Mouse (Mus musculus) urinary bladder, postnatal 4 days (tissue): ENCODE data around the gene Eif4g3.
A peak's percentile ranks its signal among the peaks of the same experiment; 100 is the strongest.

Experiments used
- DNase-seq, 2 experiments: peaks; one replicate each; pipeline ENCODE4 v3.0.0; 2021 to 2022; ENCODE audit warnings: low spot score in 2 of 2

Eif4g3 gene

DNA sequence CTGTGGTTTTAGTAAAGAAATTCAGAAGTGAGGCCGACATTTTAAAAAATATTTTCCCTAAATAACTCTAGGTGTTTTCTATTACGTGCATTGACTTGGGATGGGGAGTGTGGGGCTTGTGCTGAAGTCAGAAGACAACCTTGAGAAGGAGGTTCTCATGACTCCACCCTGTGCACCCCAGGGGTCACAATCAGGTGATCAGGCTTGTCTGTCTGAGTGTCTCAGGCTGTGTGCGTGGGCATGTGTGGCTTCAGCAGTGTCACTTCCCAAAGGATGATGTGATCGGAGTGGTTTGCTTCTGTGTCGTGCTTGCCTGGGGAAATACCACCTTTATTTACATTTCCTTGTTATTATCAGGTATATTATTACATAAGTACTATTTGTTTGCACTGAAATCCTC is 226.5 kb downstream of the Eif4g3 start:
- DNase-seq, result no peak

- DNase-seq, result no peak
Observed at GRCm38 (mm10) chr4:138220761-138221160, 227.9 kb downstream of the Eif4g3 start.

- DNase-seq, result no peak
Observed at GRCm38 (mm10) chr4:138221406-138221805, 228.6 kb downstream of the Eif4g3 start.

GRCm38 (mm10) chr4:138222396-138222795 is 229.6 kb downstream of the Eif4g3 start:
- no peak for DNase-seq

DNA sequence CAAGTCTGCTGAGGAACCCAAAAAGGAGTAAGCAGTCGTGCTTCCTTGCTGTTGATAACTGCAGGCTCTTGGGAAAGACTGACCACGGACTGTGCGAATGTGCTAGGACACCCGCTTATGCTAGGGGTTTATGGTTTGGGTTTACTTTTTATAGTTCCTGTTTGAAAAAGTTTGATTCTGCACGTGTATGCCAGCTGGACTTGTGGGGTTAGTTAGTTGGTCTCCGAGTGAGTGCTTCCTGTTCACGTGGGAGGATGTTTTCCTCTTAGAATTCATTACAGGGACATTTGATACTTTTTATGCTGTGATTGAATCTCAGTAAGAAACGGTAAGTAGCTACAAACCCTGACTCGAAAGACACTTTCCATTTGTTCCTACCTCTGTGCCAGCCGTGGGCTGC is 230.8 kb downstream of the Eif4g3 start:
- no peak for DNase-seq

GRCm38 (mm10) chr4:138246756-138247665 is 254.2 kb downstream of the Eif4g3 start:
- no peak for DNase-seq

DNA sequence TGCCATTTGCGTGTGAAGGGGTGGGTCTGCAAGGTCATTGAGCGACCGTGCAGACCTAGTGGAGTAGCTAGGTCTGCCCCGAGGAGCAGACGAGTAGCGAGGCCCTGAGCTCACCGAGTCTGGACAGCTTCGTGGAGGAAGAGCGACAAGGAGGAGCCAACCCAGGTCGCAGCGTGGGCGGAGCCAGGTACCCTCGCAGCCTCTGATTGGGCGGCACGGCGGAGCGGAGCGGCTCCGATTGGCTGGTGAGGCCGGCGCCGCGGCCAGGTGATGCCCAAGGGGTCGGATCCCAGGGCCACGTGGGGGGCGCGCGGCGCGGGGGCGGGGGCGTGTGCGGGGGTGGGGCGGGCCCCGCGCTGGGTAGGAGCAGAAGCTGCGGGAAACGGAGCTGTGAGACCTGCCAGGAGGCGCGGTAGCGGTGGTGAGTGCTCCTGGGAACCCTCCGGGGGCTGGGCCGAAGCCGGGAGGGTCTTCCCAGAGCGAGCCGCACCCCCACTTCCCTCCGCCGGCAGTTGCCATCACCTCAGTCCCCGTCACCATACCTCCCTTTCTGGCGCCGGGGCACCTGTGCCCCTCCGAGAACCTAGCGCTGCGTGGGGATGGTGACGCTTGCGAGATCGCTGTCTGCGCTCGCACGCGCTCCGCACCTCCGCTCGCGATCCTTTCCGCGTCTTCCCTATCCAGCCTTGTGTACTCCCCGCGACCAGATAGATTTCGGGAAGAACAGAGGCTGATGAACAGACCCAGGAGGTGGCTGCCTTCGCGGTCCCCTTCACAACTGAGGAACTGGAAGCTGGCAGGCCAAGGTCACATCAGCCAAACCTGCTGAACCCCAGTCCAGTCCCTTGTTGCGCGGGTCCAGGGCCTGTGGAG is 257.5 kb downstream of the Eif4g3 start, which contains the start of the genes Sh2d5 and Kif17:
Sh2d5 (plus strand) TSS at position 316 of the 873 bp plus-strand sequence.
Kif17 (plus strand) TSS at position 348 of the 873 bp plus-strand sequence.
- peak in 1 of 2 experiments; percentile 44 for DNase-seq

DNA sequence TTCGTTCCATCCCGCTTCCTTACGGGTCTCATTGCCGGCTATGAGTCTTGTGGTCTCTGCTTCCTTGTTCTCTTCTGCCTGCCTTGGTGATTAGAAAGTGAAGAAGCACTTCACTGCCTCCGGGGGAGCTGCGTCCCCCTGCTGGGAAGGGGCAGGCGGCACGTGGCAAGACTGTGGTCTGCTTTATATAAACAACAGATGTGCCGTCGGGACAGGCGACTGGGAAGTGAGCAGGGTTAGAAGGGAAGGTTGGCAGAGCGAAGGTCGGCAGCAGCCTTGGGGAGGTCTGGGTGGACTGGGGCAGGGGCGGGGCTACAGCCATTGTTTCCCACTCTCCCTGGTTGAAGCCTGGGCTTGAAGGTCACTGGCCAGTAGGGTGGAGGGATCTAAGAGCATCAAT is 259.0 kb downstream of the Eif4g3 start:
- DNase-seq, result no peak

DNA sequence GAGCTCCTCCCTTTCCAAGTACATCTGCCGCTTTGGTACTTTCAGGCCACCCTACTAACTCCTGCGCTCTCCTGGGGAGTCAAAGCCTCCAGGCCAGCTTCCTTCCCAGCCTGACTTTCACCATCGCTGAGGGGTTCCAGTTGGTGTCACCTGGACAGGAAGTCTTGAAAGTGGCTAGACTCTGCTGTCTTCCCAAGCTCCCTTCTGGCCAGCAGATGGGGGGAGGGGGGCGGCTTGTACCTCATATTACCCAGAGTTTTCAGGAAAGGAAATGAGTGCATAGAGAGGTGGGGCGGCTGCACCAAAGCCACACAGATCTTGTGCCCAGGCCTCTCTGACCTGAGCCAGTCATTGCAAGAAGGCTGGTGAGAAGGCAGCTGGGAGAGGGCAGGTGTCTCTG is 259.4 kb downstream of the Eif4g3 start:
- DNase-seq, result no peak

DNA sequence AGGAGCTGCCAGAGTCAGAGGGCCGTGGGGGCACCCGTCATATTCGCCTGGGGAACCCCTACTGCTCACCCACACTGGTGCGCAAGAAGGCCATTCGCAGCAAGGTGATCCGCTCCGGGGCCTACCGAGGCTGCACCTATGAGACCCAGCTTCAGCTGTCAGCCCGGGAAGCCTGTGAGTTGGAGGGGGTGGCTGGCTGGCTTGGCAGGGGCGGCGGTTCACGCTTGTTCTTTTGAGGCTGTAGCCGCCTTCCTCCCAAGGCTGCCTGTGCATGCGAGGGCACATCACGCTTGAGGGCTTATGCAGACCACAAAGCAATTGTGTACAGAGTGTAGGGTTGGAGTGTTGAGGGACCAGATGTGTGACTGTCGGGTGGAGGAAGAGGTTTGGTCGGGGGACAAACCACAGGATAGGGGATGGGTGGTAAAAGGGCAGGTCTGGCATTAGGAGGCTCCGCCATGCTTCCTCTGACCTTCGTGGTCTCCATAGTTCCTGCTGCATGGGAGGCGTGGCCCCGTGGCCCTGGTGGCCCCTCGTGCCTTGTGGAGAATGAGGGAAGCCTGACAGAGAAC is 264.4 kb downstream of the Eif4g3 start:
- no peak for DNase-seq
